Mouse (Mus musculus): ENCODE results near the gene Syndig1l. TPM values are rescaled to one million over a fixed set of nuclear protein-coding genes. Genes with fewer than 3 reads are reported as not detected.

Gene Syndig1l
- polyA plus RNA-seq, 1 experiment from 2014 or later, result 0.06 TPM

- Histone ChIP-seq H3K9me3 (ENCODE audit: low read length) (no peaks in the 10 kb centered on the region), H3K4me3 (ENCODE audit: low read length) (no peak overlapping the region), H3K4me2 (replicated peaks; ENCODE audit: low read depth, low read length) (no peak overlapping the region), H3K4me1 (ENCODE audit: insufficient read depth, low read length) (no peaks in the 10 kb centered on the region), H3K36me3 (ENCODE audit: insufficient read depth, low read length) (no peaks in the 10 kb centered on the region), H3K9ac (replicated peaks; ENCODE audit: low read length) (no peak overlapping the region), H3K27me3 (ENCODE audit: insufficient read depth, low read length) (peaks cover 3% of the 10 kb centered on the region; the same call in 1 of the 2 replicates), H3K27ac (ENCODE audit: low read length) (no peak overlapping the region)
- no peak for ATAC-seq (ENCODE audit: low FRiP score, low TSS enrichment)
- WGBS, result 39% methylated on average over 4 of the region's 4 CpGs
Measured at GRCm38 (mm10) chr12:84686176-84686575, 12.5 kb downstream of the Syndig1l start.

GRCm38 (mm10) chr12:84684569-84684968 is 14.1 kb downstream of the Syndig1l start:
- Histone ChIP-seq H3K36me3 (ENCODE audit: insufficient read depth, low read length) (no peaks in the 10 kb centered on the region), H3K9ac (replicated peaks; ENCODE audit: low read length) (no peak overlapping the region), H3K4me1 (ENCODE audit: insufficient read depth, low read length) (no peaks in the 10 kb centered on the region), H3K4me3 (ENCODE audit: low read length) (no peak overlapping the region), H3K27me3 (ENCODE audit: insufficient read depth, low read length) (peaks cover 9% of the 10 kb centered on the region; the same call in 1 of the 2 replicates), H3K4me2 (replicated peaks; ENCODE audit: low read depth, low read length) (no peak overlapping the region), H3K9me3 (ENCODE audit: low read length) (no peaks in the 10 kb centered on the region), H3K27ac (ENCODE audit: low read length) (no peak overlapping the region)
- ATAC-seq (ENCODE audit: low FRiP score, low TSS enrichment), result no peak
- 70% methylated on average over 7 of the region's 7 CpGs for WGBS

GRCm38 (mm10) chr12:84676011-84676410 is 22.6 kb downstream of the Syndig1l start:
- Histone ChIP-seq H3K4me2 (replicated peaks; ENCODE audit: low read depth, low read length) (no peak overlapping the region), H3K4me3 (ENCODE audit: low read length) (no peak overlapping the region), H3K27ac (ENCODE audit: low read length) (no peak overlapping the region), H3K9ac (replicated peaks; ENCODE audit: low read length) (no peak overlapping the region), H3K4me1 (ENCODE audit: insufficient read depth, low read length) (no peaks in the 10 kb centered on the region), H3K36me3 (ENCODE audit: insufficient read depth, low read length) (no peaks in the 10 kb centered on the region), H3K27me3 (ENCODE audit: insufficient read depth, low read length) (peaks cover 15% of the 10 kb centered on the region; the same call in 1 of the 2 replicates), H3K9me3 (ENCODE audit: low read length) (no peaks in the 10 kb centered on the region)
- 84% methylated on average over 3 of the region's 3 CpGs for WGBS
- ATAC-seq (ENCODE audit: low FRiP score, low TSS enrichment), result no peak

GRCm38 (mm10) chr12:84674666-84675526 is 23.7 kb downstream of the Syndig1l start:
- Histone ChIP-seq H3K9ac (replicated peaks; ENCODE audit: low read length) (no peak overlapping the region), H3K4me2 (replicated peaks; ENCODE audit: low read depth, low read length) (no peak overlapping the region), H3K27ac (ENCODE audit: low read length) (no peak overlapping the region), H3K4me3 (ENCODE audit: low read length) (no peak overlapping the region), H3K36me3 (ENCODE audit: insufficient read depth, low read length) (no peaks in the 10 kb centered on the region), H3K4me1 (ENCODE audit: insufficient read depth, low read length) (no peaks in the 10 kb centered on the region), H3K27me3 (ENCODE audit: insufficient read depth, low read length) (0 out of 2 replicates have a peak, but pooled peaks cover 9% of the 10 kb centered on the region), H3K9me3 (ENCODE audit: low read length) (peaks cover 4% of the 10 kb centered on the region; the same call in 1 of the 2 replicates)
- no peak for ATAC-seq (ENCODE audit: low FRiP score, low TSS enrichment)
- 46% methylated on average over 14 of the region's 14 CpGs for WGBS

DNA sequence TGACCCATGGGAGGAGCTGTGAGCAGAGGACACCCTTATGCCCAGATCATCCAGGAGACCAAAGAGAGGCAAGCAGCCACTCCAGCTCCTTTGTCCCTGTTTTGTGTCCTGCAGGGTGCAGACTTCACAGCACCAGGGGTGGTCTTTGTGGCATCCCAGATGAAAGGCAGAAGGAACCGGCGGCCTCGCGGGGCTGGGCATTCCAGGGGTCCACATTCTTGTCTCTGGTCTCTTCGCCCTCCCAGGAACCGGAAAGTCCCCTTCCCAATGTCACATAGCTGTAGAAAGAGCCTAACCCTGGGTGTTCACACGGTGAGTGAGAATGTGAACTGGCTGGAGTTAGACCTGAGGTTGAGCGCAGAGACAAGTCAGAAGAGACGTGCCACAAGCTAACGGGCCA is 27.0 kb downstream of the Syndig1l start:
- WGBS, result 28% methylated on average over 10 of the region's 10 CpGs
- no peaks in the 10 kb centered on the region for H3K4me1 ChIP-seq (ENCODE audit: insufficient read depth, low read length)
- H3K4me3 ChIP-seq (ENCODE audit: low read length), result no peak overlapping the region
- no peak overlapping the region for H3K4me2 ChIP-seq (replicated peaks; ENCODE audit: low read depth, low read length)
- H3K27ac ChIP-seq (ENCODE audit: low read length), result no peak overlapping the region
- no peak overlapping the region for H3K9ac ChIP-seq (replicated peaks; ENCODE audit: low read length)
- H3K9me3 ChIP-seq (ENCODE audit: low read length), result peaks cover 4% of the 10 kb centered on the region; the same call in 1 of the 2 replicates
- no peak for ATAC-seq (ENCODE audit: low FRiP score, low TSS enrichment)
- H3K27me3 ChIP-seq (ENCODE audit: insufficient read depth, low read length), result 0 out of 2 replicates have a peak, but pooled peaks cover 9% of the 10 kb centered on the region
- H3K36me3 ChIP-seq (ENCODE audit: insufficient read depth, low read length), result no peaks in the 10 kb centered on the region

- H3K27ac ChIP-seq (ENCODE audit: low read length), result no peak overlapping the region
- no peak overlapping the region for H3K4me3 ChIP-seq (ENCODE audit: low read length)
- H3K36me3 ChIP-seq (ENCODE audit: insufficient read depth, low read length), result no peaks in the 10 kb centered on the region
- H3K9ac ChIP-seq (replicated peaks; ENCODE audit: low read length), result no peak overlapping the region
- H3K4me2 ChIP-seq (replicated peaks; ENCODE audit: low read depth, low read length), result no peak overlapping the region
- ATAC-seq (ENCODE audit: low FRiP score, low TSS enrichment), result no peak
- 0 out of 2 replicates have a peak, but pooled peaks cover 9% of the 10 kb centered on the region for H3K27me3 ChIP-seq (ENCODE audit: insufficient read depth, low read length)
- WGBS, result 93% methylated on average over 3 of the region's 3 CpGs
- H3K9me3 ChIP-seq (ENCODE audit: low read length), result peaks cover 4% of the 10 kb centered on the region; the same call in 1 of the 2 replicates
- no peaks in the 10 kb centered on the region for H3K4me1 ChIP-seq (ENCODE audit: insufficient read depth, low read length)
Measured at GRCm38 (mm10) chr12:84670555-84670954, 28.1 kb downstream of the Syndig1l start.

GRCm38 (mm10) chr12:84653912-84654311 is 44.7 kb downstream of the Syndig1l start:
- no peaks in the 10 kb centered on the region for H3K4me1 ChIP-seq (ENCODE audit: insufficient read depth, low read length)
- H3K36me3 ChIP-seq (ENCODE audit: insufficient read depth, low read length), result no peaks in the 10 kb centered on the region
- H3K27me3 ChIP-seq (ENCODE audit: insufficient read depth, low read length), result peaks cover 4% of the 10 kb centered on the region; the same call in 1 of the 2 replicates
- no peak for ATAC-seq (ENCODE audit: low FRiP score, low TSS enrichment)
- 19% methylated on average over 3 of the region's 3 CpGs for WGBS
- no peak overlapping the region for H3K4me2 ChIP-seq (replicated peaks; ENCODE audit: low read depth, low read length)
- no peak overlapping the region for H3K9ac ChIP-seq (replicated peaks; ENCODE audit: low read length)
- no peak overlapping the region for H3K27ac ChIP-seq (ENCODE audit: low read length)
- no peaks in the 10 kb centered on the region for H3K9me3 ChIP-seq (ENCODE audit: low read length)
- H3K4me3 ChIP-seq (ENCODE audit: low read length), result no peak overlapping the region

- H3K4me3 ChIP-seq (ENCODE audit: low read length), result no peak overlapping the region
- no peak overlapping the region for H3K27ac ChIP-seq (ENCODE audit: low read length)
- 85% methylated on average over 13 of the region's 13 CpGs for WGBS
- H3K9ac ChIP-seq (replicated peaks; ENCODE audit: low read length), result no peak overlapping the region
- H3K36me3 ChIP-seq (ENCODE audit: insufficient read depth, low read length), result no peaks in the 10 kb centered on the region
- H3K4me2 ChIP-seq (replicated peaks; ENCODE audit: low read depth, low read length), result no peak overlapping the region
- no peaks in the 10 kb centered on the region for H3K9me3 ChIP-seq (ENCODE audit: low read length)
- ATAC-seq (ENCODE audit: low FRiP score, low TSS enrichment), result no peak
- peaks cover 4% of the 10 kb centered on the region; the same call in 1 of the 2 replicates for H3K27me3 ChIP-seq (ENCODE audit: insufficient read depth, low read length)
- H3K4me1 ChIP-seq (ENCODE audit: insufficient read depth, low read length), result no peaks in the 10 kb centered on the region
Measured at GRCm38 (mm10) chr12:84650234-84650633, 48.4 kb downstream of the Syndig1l start.

- Histone ChIP-seq H3K4me3 (ENCODE audit: low read length) (no peak within 1 kb of the TSS), H3K27me3 (ENCODE audit: insufficient read depth, low read length) (peaks cover 51% of the 10 kb centered on the region), H3K4me1 (ENCODE audit: insufficient read depth, low read length) (no peaks in the 10 kb centered on the region), H3K27ac (ENCODE audit: low read length) (no peak within 1 kb of the TSS), H3K36me3 (ENCODE audit: insufficient read depth, low read length) (no peaks in the 10 kb centered on the region), H3K4me2 (replicated peaks; ENCODE audit: low read depth, low read length) (no peak within 1 kb of the TSS), H3K9me3 (ENCODE audit: low read length) (no peaks in the 10 kb centered on the region), H3K9ac (replicated peaks; ENCODE audit: low read length) (no peak within 1 kb of the TSS)
- ATAC-seq (ENCODE audit: low FRiP score, low TSS enrichment), result no peak
- 8% methylated on average over 9 of the region's 9 CpGs for WGBS
Measured at GRCm38 (mm10) chr12:84640654-84641053, 58.0 kb downstream of the Syndig1l start, which contains the start of gene Vrtn. TSS of gene Vrtn (plus strand) at chr12:84641019.

- ATAC-seq (ENCODE audit: low FRiP score, low TSS enrichment), result no peak
- Histone ChIP-seq H3K36me3 (ENCODE audit: insufficient read depth, low read length) (no peaks in the 10 kb centered on the region), H3K9me3 (ENCODE audit: low read length) (no peaks in the 10 kb centered on the region), H3K9ac (replicated peaks; ENCODE audit: low read length) (no peak overlapping the region), H3K4me3 (ENCODE audit: low read length) (no peak overlapping the region), H3K27ac (ENCODE audit: low read length) (no peak overlapping the region), H3K4me1 (ENCODE audit: insufficient read depth, low read length) (no peaks in the 10 kb centered on the region), H3K27me3 (ENCODE audit: insufficient read depth, low read length) (peaks cover 51% of the 10 kb centered on the region), H3K4me2 (replicated peaks; ENCODE audit: low read depth, low read length) (no peak overlapping the region)
- 14% methylated on average over 6 of the region's 6 CpGs for WGBS
Measured at GRCm38 (mm10) chr12:84640253-84640652, 58.4 kb downstream of the Syndig1l start.

Data from kidney, embryonic 16.5 days (tissue).